Mouse (Mus musculus): ENCODE measurements around the gene Dkk3. TPM values are rescaled to one million over a fixed set of nuclear protein-coding genes. Genes with fewer than 3 reads are reported as not detected.

Gene Dkk3
- 0.27 TPM in 1 of 2 replicates, not detected in the other for total RNA-seq (2017)

DNA sequence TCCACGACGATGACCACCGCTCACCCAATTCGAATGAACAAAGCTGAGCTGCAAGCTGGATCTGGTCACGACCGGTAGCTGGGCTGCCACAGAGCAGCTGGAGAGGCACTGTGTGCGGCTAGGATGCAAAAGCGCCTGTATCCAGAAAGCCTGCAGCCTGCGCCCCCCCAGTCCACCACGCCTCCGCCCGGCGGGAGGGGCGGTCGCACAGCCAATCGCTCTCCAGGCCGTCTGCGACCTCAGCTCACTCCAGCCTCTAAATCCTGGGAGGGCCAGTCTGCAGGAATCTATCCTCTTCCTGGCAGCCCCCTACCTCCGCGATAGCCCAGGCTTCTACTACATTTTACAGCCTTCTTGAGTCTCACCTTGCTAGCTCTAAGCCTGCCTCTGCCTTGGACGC lies at the start of gene Dkk3:
Gene Dkk3, minus strand, starts transcription at position 116 of the 400 bp plus-strand sequence.
- no peak for ATAC-seq (replicated peaks; ENCODE audit: low read depth, poor library complexity, severe bottlenecking)

DNA sequence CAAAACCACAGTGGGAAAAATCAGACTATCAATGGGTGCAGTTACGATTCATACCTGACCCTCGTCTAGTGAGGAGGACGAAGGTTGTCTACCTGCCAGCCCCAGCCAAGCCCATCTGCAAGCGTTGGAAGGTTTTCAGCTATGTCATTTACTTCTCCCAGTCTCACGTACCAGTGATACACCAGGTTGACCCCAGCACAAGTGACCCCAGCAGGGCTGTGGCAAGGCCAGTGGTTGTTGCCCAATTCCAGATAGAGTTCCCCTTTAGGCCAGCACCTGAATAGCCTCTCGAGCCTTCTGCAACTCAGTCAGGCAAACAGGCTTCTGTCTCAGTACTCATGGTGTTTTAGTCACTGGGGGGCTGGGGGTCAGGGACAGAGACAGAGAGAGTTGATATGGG lies 48.9 kb upstream of the Dkk3 start:
- no peak for ATAC-seq (replicated peaks; ENCODE audit: low read depth, poor library complexity, severe bottlenecking)

DNA sequence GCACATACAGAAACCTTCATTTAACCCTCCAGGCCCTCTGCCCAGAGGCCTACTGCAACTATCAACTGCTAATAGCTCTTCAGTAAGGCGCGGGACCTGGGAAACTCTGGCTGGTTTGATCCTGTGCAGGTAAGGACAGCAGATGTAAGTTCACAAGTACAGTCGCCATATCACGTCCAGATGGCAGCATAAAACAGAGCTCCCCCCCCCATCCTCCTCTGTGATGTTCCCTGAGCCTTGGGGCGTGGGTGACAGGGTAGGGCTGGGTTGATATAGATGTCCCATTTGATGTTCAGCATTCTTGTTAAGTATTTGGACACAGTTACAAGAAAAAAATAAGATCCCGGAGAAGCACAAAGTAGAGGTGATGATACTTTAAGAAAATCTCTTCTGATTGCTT lies 46.7 kb upstream of the Dkk3 start:
- no peak for ATAC-seq (replicated peaks; ENCODE audit: low read depth, poor library complexity, severe bottlenecking)

DNA sequence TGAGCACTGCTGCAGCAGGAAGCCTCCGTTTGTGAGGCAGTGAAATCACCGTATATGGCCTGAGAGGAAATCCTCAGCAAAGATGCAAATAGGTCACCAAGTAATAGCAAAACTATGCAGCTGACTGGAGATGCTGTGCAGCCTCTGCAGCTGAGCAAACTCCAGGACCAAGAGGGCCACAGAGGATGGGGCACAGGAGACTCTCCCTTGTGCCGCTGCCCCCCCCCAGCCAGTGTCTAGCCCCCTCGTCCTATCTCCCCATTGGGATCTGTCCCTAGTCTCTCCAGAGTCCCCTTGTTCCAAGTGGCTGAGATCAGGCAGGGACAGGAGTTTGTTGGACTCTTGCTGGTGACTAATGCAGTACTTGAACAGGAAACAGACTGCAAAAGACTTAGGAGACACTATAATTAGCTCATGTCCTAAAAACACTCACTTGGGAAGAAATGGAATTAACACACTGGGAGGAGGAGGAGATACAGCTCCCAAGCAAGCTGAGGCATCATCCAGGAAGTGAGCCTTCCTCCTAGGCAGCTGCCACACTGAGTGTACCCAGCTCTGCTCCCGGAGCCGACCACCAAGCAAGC lies 45.6 kb upstream of the Dkk3 start:
- ATAC-seq (replicated peaks; ENCODE audit: low read depth, poor library complexity, severe bottlenecking) = no peak

DNA sequence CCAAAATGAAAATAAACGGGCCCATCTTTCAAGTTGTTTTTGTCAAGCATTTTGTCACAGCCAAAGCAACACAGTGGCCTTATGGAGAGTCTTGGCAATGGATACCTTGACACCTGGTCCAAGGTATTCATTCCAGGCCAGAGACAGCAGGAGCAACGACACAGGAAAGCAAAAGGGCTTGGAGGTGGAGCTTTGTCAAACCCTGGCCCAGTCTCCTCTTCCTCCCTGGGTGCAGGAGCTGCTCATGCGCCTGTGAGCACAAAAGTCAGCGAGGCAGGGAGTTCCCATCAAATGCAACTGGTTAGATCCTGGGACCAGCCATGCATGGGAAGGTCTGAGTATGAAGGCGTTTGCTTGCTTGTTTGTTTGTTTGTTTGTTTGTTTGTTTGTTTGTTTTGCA lies 45.1 kb upstream of the Dkk3 start:
- no peak for ATAC-seq (replicated peaks; ENCODE audit: low read depth, poor library complexity, severe bottlenecking)

DNA sequence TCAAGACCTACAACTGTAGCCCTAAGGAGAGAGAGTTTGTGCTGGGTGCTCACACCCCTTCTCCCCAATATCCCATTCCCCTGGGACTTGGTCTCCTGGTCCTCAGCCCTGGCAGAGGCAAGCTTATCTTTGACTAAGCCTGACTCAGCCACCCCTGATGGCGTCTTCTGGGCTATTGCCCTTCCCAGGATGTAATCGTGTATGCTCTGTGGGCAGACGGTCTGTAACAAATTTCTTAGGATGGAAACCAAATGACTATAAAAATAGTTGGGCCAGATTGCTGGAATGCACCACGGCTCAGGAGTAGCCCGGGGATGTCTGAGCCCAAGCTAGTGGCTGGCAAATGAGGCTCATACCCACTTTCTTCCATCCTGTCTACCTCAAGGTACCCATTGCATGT lies 44.0 kb upstream of the Dkk3 start:
- ATAC-seq (replicated peaks; ENCODE audit: low read depth, poor library complexity, severe bottlenecking) = no peak

DNA sequence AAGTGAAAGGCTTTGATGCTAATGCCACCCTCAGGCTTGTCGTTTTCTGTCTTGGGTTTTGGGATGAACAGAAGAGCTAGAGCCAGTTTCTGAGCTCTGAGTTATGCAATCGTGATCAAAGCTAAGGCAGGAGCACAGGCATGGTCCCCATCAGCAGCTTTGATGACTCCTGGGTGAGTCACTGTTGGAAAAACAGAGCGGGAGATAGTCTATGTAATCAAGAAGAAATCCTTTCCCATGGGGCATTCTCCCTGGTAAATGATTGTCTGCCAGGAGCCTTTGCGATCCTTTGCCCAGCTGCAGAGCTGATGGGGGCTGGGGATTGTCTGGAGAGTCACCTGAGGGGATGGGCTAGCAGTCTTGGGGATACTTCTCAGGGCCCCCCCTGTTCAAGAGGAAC lies 43.3 kb upstream of the Dkk3 start:
- no peak for ATAC-seq (replicated peaks; ENCODE audit: low read depth, poor library complexity, severe bottlenecking)

DNA sequence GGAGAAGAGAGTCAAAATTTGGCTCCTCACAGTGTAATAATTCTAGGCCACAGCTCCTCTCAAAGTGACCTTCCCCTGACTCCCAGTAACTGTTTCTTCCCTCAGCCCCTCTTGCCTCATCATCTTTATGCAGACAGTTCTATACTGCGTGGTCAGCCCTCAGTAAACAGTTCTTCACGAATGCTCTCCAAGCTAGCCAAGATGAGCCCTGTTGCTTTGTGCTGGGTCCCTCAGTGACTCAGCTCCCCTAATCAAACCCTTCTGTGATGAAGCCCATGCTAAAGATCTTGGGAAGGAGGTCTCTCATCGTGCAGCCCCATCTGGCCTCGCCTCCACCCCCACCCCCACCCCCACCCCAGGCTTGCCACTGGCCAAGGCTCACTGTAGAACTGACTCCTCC lies 41.9 kb upstream of the Dkk3 start:
- no peak for ATAC-seq (replicated peaks; ENCODE audit: low read depth, poor library complexity, severe bottlenecking)

DNA sequence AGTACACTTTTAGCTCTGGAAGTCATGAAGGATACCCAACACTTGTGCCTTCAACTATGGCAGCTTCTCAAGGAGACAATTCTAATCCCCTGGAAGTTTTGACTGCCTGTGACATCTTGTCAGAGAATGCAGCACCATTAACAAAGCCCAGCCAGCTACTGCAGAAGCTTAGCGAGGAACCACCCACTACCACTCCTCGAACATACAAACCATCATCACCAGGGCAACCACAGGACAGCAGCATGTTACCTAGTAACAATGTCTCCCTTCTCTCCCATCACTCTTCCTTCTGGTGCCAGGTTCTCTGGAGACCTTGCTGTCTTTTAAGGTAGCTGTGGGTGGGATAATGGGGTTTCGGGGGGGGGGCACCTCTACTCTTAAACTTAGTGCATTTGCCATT lies 40.5 kb upstream of the Dkk3 start:
- no peak for ATAC-seq (replicated peaks; ENCODE audit: low read depth, poor library complexity, severe bottlenecking)

DNA sequence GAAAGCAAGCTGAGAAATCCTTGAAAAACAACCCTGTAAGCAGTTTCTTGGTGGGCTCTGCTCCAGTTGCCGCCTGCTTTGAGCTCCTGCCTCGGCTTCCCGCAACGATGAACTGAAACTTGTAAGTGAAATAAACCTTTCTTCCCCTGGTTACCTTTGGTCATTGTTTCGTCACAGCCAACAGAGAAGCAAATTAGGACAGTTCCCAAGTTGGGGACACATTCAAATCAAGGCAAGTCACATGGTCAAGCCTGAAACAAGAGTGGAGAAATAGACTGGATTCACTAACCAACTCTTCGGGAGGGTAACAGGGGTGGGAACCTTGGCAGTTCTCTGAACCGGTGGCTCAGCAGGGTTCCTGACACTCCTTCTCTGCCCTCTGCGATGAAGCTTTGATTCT lies 38.6 kb upstream of the Dkk3 start:
- no peak for ATAC-seq (replicated peaks; ENCODE audit: low read depth, poor library complexity, severe bottlenecking)

DNA sequence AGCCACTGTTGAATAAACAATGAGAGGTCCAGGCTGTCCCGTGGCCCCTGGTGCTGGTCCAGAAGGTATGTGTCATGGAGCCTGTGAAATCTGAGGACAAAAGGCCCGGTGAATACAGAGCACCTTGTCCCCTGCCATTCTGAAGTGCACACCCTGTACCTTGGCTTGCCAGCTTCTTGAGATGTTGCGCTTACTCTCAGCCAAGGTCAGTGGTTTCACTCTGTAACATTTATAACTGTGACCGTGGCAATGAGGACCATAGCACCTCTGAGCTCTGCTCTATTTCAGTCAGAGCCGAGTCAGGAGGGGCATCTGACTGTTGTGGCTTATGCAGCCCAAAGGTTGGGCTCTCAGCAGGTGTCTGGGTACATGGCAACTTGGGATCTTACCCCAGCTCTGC lies 35.4 kb upstream of the Dkk3 start:
- ATAC-seq (replicated peaks; ENCODE audit: low read depth, poor library complexity, severe bottlenecking) = no peak

DNA sequence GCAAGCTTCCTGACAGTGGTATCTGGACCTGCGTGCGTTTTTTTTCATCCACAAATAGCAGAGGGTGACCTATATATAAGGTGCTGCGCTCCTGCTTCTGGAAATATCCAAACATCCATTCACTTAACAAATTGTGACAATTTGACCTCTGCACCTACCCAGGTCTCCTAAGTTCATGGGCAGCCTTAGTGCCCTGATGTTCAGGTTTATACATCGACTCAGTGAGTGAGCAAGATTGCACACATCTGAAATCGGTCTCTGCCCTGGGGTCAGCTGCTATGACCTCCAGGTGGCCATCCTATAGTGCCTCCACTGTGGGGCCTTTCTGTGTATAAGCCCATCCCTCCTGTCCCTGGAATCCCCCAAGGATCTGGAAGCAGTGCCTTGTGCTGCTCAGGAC lies 33.9 kb upstream of the Dkk3 start:
- no peak for ATAC-seq (replicated peaks; ENCODE audit: low read depth, poor library complexity, severe bottlenecking)

DNA sequence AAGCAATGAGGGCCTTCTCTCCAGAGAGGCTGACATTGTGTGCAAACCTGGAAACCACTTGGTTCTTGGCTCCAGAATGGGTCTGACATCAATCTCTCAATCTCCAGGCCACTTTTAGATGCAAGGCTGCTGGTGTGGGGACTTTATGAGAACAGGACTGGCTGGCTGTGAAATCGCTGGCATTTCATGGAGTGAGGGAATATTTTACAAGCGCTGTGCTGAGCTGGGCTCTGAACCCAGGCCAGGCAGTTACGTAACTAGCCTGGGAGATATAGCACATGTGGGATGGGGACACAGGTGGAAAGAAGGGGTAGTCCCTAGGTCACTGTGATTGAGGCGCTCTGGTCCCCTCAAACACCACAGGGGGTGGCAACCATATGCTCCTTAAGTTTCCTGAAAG lies 33.4 kb upstream of the Dkk3 start:
- no peak for ATAC-seq (replicated peaks; ENCODE audit: low read depth, poor library complexity, severe bottlenecking)

DNA sequence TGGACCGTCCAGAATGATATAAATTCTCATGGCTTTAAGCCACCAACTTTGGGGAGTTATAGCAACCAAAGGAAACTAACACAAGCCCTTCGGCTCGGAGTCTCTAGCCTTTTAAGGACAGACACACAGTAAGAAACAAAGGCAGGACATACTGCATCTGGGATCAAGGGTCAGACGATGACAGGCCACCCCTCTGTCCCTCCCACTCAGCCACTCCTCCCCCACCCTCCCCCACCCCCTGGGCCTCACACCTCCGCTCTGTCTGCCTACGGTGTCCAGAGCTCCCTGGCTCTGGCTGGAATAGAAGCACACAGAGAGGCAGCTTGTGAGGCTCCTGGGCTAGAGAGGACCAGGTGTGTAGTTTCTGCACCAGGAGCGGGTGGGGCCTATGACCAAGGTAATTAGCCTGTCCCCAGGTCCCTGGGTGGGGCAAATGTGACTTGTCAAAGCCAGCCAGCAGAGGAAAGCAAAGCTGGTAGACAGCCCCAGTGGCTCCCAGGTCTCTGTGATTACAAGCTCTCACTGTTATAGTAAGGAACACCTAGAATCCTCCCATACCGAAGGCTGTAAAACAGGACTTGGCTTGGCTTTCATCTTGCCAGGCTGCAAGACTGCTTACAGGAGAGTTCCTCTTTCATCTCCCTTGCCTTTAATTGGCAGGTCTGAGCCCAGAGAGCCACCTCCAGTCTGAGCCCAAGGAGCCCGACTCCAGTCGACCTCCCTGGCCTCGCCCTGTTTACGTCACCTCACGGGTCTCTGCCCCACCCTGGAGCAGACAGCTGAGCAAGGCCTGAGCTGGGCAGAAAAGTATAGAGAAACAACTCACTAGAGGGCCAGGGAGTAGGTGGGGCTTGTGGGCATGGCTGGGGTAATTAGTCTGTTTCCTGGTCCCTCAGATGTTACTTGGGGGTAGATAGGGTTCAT lies 28.9 kb upstream of the Dkk3 start:
- ATAC-seq (replicated peaks; ENCODE audit: low read depth, poor library complexity, severe bottlenecking) = peak; percentile 50

DNA sequence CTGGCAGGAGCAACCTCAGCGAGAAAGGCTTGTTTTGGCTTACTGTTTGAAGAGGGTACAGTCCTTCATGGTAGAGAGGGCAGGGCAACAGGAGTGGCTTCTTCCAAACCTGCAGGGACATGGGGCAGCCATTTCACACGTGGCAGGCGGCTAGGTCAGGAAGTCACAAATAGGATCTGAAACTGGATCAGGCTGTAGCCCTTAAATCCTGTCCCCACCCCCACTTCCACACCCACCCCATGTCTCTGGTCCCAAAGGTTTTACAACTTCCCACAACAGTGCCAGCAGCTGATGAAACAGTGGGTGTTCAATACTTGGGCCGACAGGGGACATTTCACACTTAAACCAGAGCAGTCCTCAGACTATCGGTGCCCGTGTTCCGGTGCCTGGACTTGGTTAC lies 28.0 kb upstream of the Dkk3 start:
- ATAC-seq (replicated peaks; ENCODE audit: low read depth, poor library complexity, severe bottlenecking) = no peak

DNA sequence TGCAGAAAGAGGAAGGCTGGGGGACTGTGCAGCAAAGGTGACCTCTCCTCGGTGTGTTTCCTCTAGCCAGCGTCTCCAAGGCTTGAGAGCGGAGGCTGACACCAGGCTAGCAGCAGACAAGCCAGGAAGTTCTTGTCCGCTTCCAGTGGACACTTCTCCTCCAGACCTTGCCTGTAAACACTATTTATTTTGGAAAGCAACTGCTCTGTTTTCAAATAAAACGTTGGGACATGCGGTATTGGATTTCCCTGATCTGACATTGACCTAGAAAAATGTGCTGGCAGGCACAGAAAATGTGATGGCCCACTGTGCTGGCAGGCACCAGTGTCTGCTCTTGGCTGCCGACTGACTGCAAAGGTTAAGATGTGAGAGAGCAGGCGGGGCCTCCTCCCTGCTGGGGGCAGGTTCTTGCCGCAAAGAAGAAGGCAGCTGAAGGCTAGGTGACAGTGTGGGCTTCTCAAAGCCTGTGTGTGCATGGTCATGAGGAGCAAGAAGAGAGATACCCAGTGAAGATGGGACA lies 26.4 kb upstream of the Dkk3 start:
- no peak for ATAC-seq (replicated peaks; ENCODE audit: low read depth, poor library complexity, severe bottlenecking)

DNA sequence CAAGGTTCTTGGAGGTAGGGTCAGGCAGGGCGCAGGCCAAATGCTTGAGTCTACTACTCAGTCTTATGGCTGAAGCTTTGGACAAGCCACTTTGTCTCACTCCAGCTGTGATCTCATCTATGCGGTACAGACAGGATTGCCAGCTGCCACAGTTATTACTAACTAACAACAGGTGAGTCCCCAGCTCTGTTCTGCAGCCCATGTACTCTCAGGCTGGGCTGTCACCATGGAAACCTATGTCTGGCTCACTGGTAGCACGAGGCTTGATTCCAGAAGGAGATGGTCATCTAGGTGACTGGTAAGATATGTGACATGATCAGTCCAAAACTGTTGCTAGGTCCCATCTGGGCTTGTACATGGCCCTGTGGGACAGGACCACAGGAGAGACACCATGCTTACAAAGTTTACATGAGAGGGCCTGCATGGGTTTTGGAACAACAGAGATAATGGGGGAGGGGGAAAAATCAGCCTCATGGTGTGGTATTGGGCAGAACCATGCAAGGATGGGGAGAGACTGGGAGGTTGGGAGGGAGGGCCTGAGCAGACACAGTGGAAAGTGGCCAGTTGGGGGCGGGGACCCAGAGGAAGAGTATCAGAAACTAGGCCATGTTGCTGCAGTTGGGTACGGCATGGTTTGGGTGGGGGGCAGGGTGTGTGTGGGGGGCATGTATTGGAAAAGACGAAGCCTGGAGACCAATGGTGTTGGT lies 25.8 kb upstream of the Dkk3 start:
- no peak for ATAC-seq (replicated peaks; ENCODE audit: low read depth, poor library complexity, severe bottlenecking)

DNA sequence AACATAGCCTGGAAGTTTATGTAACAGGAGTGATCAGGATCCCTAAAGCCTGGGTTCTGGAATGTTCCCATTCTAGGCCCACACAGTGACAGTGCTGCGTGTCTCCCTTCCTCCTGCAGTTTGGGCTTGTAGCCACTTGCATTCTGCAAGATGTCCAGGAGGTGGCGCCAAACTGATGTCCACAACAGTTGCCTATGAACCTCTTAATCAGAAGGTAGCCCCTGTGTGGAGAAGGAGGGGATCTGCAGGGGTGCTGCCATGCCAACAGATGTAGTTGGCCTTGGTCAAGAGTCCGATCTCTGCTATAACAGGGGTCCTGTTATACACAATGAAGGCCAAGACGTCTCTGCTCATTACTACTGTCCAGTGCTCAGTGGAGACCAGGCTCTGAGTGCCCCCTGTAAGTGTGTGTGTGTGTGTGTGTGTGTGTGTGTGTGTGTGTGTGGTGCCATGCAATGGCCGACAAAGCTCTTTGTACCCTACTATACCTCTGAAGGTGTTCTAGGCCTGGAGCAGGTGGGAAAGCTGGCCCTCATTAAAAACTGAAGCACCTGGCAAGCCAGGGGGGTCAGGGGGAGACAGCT lies 24.5 kb upstream of the Dkk3 start:
- ATAC-seq (replicated peaks; ENCODE audit: low read depth, poor library complexity, severe bottlenecking) = peak; percentile 81

DNA sequence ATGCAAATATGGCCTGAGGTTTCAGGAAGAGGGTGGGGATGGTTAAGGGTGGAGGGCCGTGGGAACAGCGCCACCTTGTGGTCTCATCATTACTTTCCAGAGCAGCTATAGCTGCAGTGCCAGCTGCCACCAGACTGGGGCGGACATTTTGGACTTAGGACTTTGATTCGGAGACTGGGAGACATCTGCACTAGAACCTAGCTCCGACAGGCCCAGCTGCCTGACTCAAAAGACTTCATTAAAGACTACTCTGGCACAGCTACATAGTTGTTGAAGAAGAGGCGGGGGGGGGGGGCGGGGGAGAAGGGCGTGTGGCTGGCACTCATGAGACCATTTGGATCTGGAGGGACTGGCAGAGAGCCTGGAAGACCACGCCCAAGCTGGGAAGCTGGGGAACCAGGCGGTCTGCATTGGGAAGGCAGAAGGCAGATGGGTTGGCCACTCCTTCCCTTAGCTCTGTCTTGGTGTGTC lies 21.4 kb upstream of the Dkk3 start:
- ATAC-seq (replicated peaks; ENCODE audit: low read depth, poor library complexity, severe bottlenecking) = peak; percentile 88

DNA sequence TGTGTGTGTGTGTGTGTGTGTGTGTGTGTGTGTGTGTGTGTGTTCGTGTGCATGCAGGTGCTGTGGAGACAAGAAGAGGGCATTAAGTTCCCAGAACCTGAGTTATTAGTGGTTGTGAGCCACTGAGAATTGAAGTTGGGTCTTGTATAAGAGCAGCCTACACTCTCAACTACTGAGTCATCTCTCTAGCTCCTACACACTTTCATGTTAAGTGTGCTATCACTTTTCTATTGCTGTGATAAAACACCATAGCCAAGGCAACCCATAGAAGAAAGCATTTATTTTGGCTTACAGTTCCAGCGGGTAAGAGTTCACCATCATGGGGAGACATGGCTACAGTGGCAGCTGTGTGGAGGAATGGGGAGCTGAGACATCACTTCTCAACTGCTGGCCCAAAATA lies 17.8 kb upstream of the Dkk3 start:
- no peak for ATAC-seq (replicated peaks; ENCODE audit: low read depth, poor library complexity, severe bottlenecking)

Data from common myeloid progenitor, adult 5-6 weeks (primary cell).